ENCODE assay signal across 7 mouse cellular contexts in the genomic region with DNA sequence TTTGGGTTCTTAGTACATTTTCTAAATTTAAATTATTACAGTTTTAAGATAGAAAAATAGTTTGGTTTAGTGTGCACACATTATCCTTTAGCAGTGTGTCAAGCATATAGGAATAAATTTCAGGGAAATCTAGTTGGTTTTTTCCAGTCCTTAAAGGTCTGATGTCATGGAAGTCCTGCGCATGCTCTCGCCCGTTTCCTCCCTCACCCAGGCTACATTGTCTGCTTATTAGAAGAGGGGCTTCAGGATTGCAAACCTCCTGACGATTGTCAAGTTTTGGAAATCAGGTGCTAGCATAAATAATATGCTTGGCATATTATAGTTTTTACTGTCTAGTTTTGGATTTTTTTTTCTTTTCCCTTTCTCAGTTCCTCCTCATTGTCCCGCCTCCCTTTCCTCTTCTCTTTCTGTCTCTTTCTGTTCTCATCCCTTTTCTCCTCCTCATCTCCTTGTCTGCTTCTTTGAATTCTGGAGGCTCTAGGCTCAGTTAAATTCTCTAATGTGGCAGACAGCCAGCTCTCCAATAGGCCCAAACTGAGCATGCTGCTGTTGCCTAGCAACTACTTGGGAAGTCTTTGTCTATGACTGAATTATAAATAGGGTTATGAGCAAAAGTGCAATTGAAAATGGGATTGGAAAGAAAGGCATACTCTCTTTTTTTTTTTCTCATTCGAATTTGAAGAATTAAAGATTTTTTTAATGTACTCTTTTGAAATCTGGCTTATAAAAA. TPM values are rescaled to one million over a fixed set of nuclear protein-coding genes. Genes with fewer than 3 reads are reported as not detected.
DNase-seq lines count a peak whose midpoint lies in the region; ATAC-seq and TF ChIP-seq lines count a peak whose summit lies in the region.

No protein-coding gene starts in this region.

- peaks cover 0 to 9% of the 10 kb centered on the region in 2 experiments for H3K36me3 ChIP-seq in CH12.LX (replicated peaks in 1 of 2; ENCODE audit: control insufficient read depth in 1 of 2, insufficient read depth in 1 of 2, low read length in 1 of 2)
- H3K36me3 ChIP-seq in forebrain, embryonic 10.5 days (replicated peaks): no peaks in the 10 kb centered on the region
- H3K36me3 ChIP-seq in hindbrain, embryonic 12.5 days: no peaks in the 10 kb centered on the region
- H3K36me3 ChIP-seq in neural tube, embryonic 13.5 days: no peaks in the 10 kb centered on the region

- no peak for TF ChIP-seq POLR2A in CH12.LX (IDR thresholded peaks at IDR 0.05; ENCODE audit: low read depth, low read length)

- dilution Hi-C loops in CH12.LX (cut with MboI; ENCODE audit: extremely low pct_ligation_motif_present, extremely low pct_unique_long_range_greater_than_20kb, low sequenced_read_pairs): no loop called here

- peak overlapping the region; percentile 80 for H3K9ac ChIP-seq in CH12.LX (ENCODE audit: insufficient read depth, low read depth)
- H3K9ac ChIP-seq in hindbrain, embryonic 12.5 days: no peak overlapping the region
- no peak overlapping the region for H3K9ac ChIP-seq in neural tube, embryonic 13.5 days

- in situ Hi-C loops in CH12.LX (cut with MboI; ENCODE audit: low pct_ligation_motif_present, low pct_unique_long_range_greater_than_20kb, low sequenced_read_pairs): no loop called here

- peak overlapping the region; percentile 97 for H3K4me2 ChIP-seq in CH12.LX (ENCODE audit: insufficient read depth, low read depth, poor library complexity, severe bottlenecking)
- H3K4me2 ChIP-seq in hindbrain, embryonic 12.5 days (replicated peaks): no peak overlapping the region; the same call in 1 of the 2 replicates
- 0 out of 2 replicates have a peak overlapping the region, but pooled peaks have one; percentile 26 for H3K4me2 ChIP-seq in neural tube, embryonic 13.5 days

- no peak for TF ChIP-seq CTCF in CH12.LX (conservative IDR thresholded peaks at IDR 0.05 in 1 of 2, IDR thresholded peaks at IDR 0.05 in 1 of 2; ENCODE audit: low read depth in 2 of 2, low read length in 2 of 2)

- peak; percentile 68 for DNase-seq in CH12.LX (ENCODE audit: extremely low read depth)
- peak; percentile 64 for DNase-seq in adrenal gland, postnatal 10 days
- no peak for DNase-seq in forebrain, embryonic 10.5 days (ENCODE audit: extremely low spot score, low spot score)
- DNase-seq in left cerebral cortex, adult 11 months (ENCODE audit: low spot score): peak; percentile 86
- no peak for DNase-seq in testis, postnatal 10 days (ENCODE audit: low spot score)

- peak overlapping the region in 2 of 3 experiments; percentile 15 to 17 for H3K4me3 ChIP-seq in CH12.LX (replicated peaks in 1 of 3; ENCODE audit: low read depth in 2 of 3, low read length in 2 of 3, poor library complexity in 1 of 3)
- H3K4me3 ChIP-seq in forebrain, embryonic 10.5 days: no peak overlapping the region
- no peak overlapping the region for H3K4me3 ChIP-seq in hindbrain, embryonic 12.5 days
- H3K4me3 ChIP-seq in neural tube, embryonic 13.5 days: no peak overlapping the region

- peaks cover 50% of the 10 kb centered on the region for H3K79me2 ChIP-seq in CH12.LX (replicated peaks; ENCODE audit: control insufficient read depth, extremely low read depth, insufficient read depth, poor library complexity, severe bottlenecking)

- peak overlapping the region; percentile 42; the same call in 1 of the 2 replicates for H3K27ac ChIP-seq in CH12.LX (ENCODE audit: insufficient read depth, low read depth)
- peak overlapping the region; percentile 79 for H3K27ac ChIP-seq in forebrain, embryonic 10.5 days
- H3K27ac ChIP-seq in hindbrain, embryonic 12.5 days: peak overlapping the region; percentile 91
- peak overlapping the region; percentile 90 for H3K27ac ChIP-seq in neural tube, embryonic 13.5 days (replicated peaks)

- WGBS in forebrain, embryonic 10.5 days: 71% methylated on average over 6 of the region's 6 CpGs
- WGBS in hindbrain, embryonic 12.5 days: 45% methylated on average over 6 of the region's 6 CpGs
- WGBS in neural tube, embryonic 13.5 days: 31% methylated on average over 6 of the region's 6 CpGs

- H3K4me1 ChIP-seq in CH12.LX (ENCODE audit: control insufficient read depth in 1 of 2, insufficient read depth in 2 of 2): peaks cover 4 to 45% of the 10 kb centered on the region in 2 experiments
- peaks cover 47% of the 10 kb centered on the region for H3K4me1 ChIP-seq in forebrain, embryonic 10.5 days
- H3K4me1 ChIP-seq in hindbrain, embryonic 12.5 days: peaks cover 24% of the 10 kb centered on the region
- peaks cover 56% of the 10 kb centered on the region for H3K4me1 ChIP-seq in neural tube, embryonic 13.5 days (replicated peaks)

- H3K27me3 ChIP-seq in CH12.LX (replicated peaks): no peaks in the 10 kb centered on the region
- H3K27me3 ChIP-seq in forebrain, embryonic 10.5 days (ENCODE audit: poor library complexity, severe bottlenecking): no peaks in the 10 kb centered on the region
- no peaks in the 10 kb centered on the region for H3K27me3 ChIP-seq in hindbrain, embryonic 12.5 days
- H3K27me3 ChIP-seq in neural tube, embryonic 13.5 days: no peaks in the 10 kb centered on the region

- H3K9me3 ChIP-seq in CH12.LX (replicated peaks; ENCODE audit: low read length): no peaks in the 10 kb centered on the region
- H3K9me3 ChIP-seq in forebrain, embryonic 10.5 days: no peaks in the 10 kb centered on the region
- H3K9me3 ChIP-seq in hindbrain, embryonic 12.5 days (replicated peaks): no peaks in the 10 kb centered on the region
- no peaks in the 10 kb centered on the region for H3K9me3 ChIP-seq in neural tube, embryonic 13.5 days

- ATAC-seq in hindbrain, embryonic 12.5 days (ENCODE audit: low FRiP score): peak; percentile 82
- ATAC-seq in neural tube, embryonic 13.5 days (ENCODE audit: low read depth): peak; percentile 74; the same call in 1 of the 2 replicates

- TF ChIP-seq EP300 in CH12.LX (IDR thresholded peaks at IDR 0.05; ENCODE audit: low read length): peak; percentile 83

- no peak for TF ChIP-seq RAD21 in CH12.LX (IDR thresholded peaks at IDR 0.05; ENCODE audit: low read depth, low read length)

TF ChIP-seq in CH12.LX, 34 proteins besides CTCF, POLR2A, EP300 and RAD21 (continues in another document):
- TF ChIP-seq ZNF384 (IDR thresholded peaks at IDR 0.05; ENCODE audit: low read depth, low read length) (peak; percentile 91), ZKSCAN1 (IDR thresholded peaks at IDR 0.05; ENCODE audit: borderline replicate concordance, low read depth, low read length) (no peak), MYC (IDR thresholded peaks at IDR 0.05; ENCODE audit: low read depth, low read length) (0 out of 2 replicates have a peak, but pooled peaks have one; percentile 29), JUN (IDR thresholded peaks at IDR 0.05; ENCODE audit: insufficient read depth, low read depth, low read length) (no peak), NRF1 (IDR thresholded peaks at IDR 0.05; ENCODE audit: low read depth, low read length) (peak; percentile 87), ZMIZ1 (IDR thresholded peaks at IDR 0.05; ENCODE audit: low read depth, low read length) (no peak), MAZ (IDR thresholded peaks at IDR 0.05; ENCODE audit: low read depth, low read length) (no peak), NELFE (IDR thresholded peaks at IDR 0.05; ENCODE audit: low read depth, low read length) (no peak), MAFK (IDR thresholded peaks at IDR 0.05; ENCODE audit: insufficient replicate concordance, low read length) (no peak), UBTF (IDR thresholded peaks at IDR 0.05; ENCODE audit: low read depth, low read length) (no peak), CHD1 (IDR thresholded peaks at IDR 0.05; ENCODE audit: low read depth, low read length) (no peak), SMC3 (IDR thresholded peaks at IDR 0.05; ENCODE audit: low read depth, low read length) (no peak), JUND (conservative IDR thresholded peaks at IDR 0.05; ENCODE audit: low read depth, low read length) (no peak), TBP (conservative IDR thresholded peaks at IDR 0.05; ENCODE audit: low read depth, low read length) (no peak), ETS1 (conservative IDR thresholded peaks at IDR 0.05; ENCODE audit: low read depth, low read length) (no peak), RCOR1 (conservative IDR thresholded peaks at IDR 0.05; ENCODE audit: low read depth, low read length) (no peak), PAX5 (IDR thresholded peaks at IDR 0.05; ENCODE audit: low read length) (no peak), GABPA (IDR thresholded peaks at IDR 0.05; ENCODE audit: insufficient replicate concordance, low read depth, low read length) (no peak), TCF12 (IDR thresholded peaks at IDR 0.05; ENCODE audit: low read depth, low read length) (no peak), MEF2A (IDR thresholded peaks at IDR 0.05; ENCODE audit: borderline replicate concordance, low read depth, low read length) (peak; percentile 34; the same call in 1 of the 2 replicates), MAX (IDR thresholded peaks at IDR 0.05; ENCODE audit: low read length) (no peak), IRF4 (IDR thresholded peaks at IDR 0.05; ENCODE audit: low read depth, low read length) (peak; percentile 86), SIN3A (IDR thresholded peaks at IDR 0.05; ENCODE audit: low read length) (0 out of 2 replicates have a peak, but pooled peaks have one; percentile 31), ZC3H11A (IDR thresholded peaks at IDR 0.05; ENCODE audit: low read depth, low read length) (no peak), USF2 (conservative IDR thresholded peaks at IDR 0.05; ENCODE audit: low read depth, low read length) (no peak), CHD2 (IDR thresholded peaks at IDR 0.05; ENCODE audit: low read length) (no peak), USF1 (IDR thresholded peaks at IDR 0.05; ENCODE audit: low read depth, low read length) (no peak), E2F4 (IDR thresholded peaks at IDR 0.05; ENCODE audit: insufficient replicate concordance, low read depth, low read length) (0 out of 2 replicates have a peak, but pooled peaks have one; percentile 42), ELF1 (IDR thresholded peaks at IDR 0.05; ENCODE audit: low read depth, low read length) (no peak), POLR2AphosphoS2 (IDR thresholded peaks at IDR 0.05; ENCODE audit: low read depth, low read length) (no peak), KAT2A (IDR thresholded peaks at IDR 0.05; ENCODE audit: insufficient replicate concordance, low read length) (no peak)

RNA-seq across cellular contexts. Expression of gene Atf7ip, which starts 42.2 kb away (rescaled TPM):
- total RNA-seq in CH12.LX (2012; rRNA removed) (20.4 and 35.4 TPM in 2 replicates), CH12.LX (2014; rRNA removed) (4.2 and 4.4 TPM in 2 replicates)
- 29.7 and 44.8 TPM in 2 replicates for polyA plus RNA-seq in CH12.LX (2012; ENCODE audit: insufficient read length, low read depth)
- total RNA-seq in adrenal gland, postnatal 10 days (2021): 100 to 1,000 TPM in 1 of 2 experiments, 10 to 100 TPM in 1; 63.7 to 105 TPM
- 44.2 and 46.7 TPM in 2 replicates for polyA plus RNA-seq in forebrain, embryonic 10.5 days (2016; fragmentation: Nextera tagmentation; extraction: Ambion mirVana)
- 63.8 and 77.2 TPM in 2 replicates for polyA plus RNA-seq in hindbrain, embryonic 12.5 days (2016; fragmentation: Nextera tagmentation; extraction: Ambion mirVana)
- polyA plus RNA-seq in neural tube, embryonic 13.5 days (2015; fragmentation: Nextera tagmentation; extraction: Ambion mirVana): 37.8 and 55.4 TPM in 2 replicates

Comparison
In these comparisons a context has a peak if more than half of its experiments do, and no peak if none do; other contexts are left out.
1. DNase-seq: peak in CH12.LX (single experiment), adrenal gland, postnatal 10 days (single experiment) and left cerebral cortex, adult 11 months (single experiment); none in forebrain, embryonic 10.5 days (single experiment) and testis, postnatal 10 days (single experiment).
2. H3K4me3 ChIP-seq: peak in CH12.LX (2 of 3); none in forebrain, embryonic 10.5 days (single experiment), hindbrain, embryonic 12.5 days (single experiment) and neural tube, embryonic 13.5 days (single experiment).
3. Peak in every context shown above with its lines, with median percentiles within 50 percentile points of each other: H3K27ac ChIP-seq.